Mouse (Mus musculus) left cerebral cortex, adult 11 months (tissue): Measurements from ENCODE around the gene Fars2.

Source experiments
- DNase-seq: peaks from one replicate; pipeline ENCODE4 v3.0.0; 2022; ENCODE audit warnings: low spot score

Fars2 gene

GRCm38 (mm10) chr13:36218347-36218746 lies 101.1 kb downstream of the Fars2 start:
- no peak for DNase-seq

DNA sequence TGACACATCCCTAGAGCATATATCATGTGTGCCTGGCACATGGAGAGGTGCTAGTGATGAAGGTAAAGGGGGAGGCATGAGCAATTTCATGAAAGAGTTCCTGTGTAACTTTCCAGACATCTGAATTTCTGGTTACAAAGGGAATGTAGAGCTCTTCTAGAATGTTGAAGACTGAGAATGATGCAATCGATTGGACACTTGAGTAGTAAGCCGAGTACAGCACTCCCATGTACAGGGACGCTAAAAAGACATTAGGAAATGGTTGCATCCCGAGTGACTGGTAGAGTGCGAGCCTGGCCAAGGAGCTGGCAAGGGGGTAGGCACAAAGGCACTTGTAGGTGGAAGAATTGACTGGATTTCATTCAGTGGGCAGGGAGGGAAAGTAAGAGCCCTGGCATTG lies 102.3 kb downstream of the Fars2 start:
- DNase-seq: no peak

DNA sequence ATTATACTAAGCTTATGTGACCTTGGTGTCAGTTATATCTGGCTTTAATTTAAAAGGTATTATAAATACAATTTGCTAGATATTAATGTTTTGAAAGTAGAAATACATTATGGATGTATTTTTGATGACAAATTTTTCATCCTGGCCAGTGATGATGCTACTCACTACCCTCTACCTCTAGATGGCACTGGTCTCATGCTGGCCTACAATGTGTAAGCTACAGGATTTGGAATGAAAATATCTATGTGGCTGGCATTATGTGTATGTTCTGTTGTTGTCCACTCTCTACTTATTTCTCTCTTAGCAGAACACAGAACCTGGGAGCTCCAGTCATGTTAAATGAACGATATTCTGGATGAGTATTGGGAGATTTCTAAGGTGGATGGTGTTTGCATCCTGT lies 104.7 kb downstream of the Fars2 start:
- DNase-seq: peak; percentile 16

DNA sequence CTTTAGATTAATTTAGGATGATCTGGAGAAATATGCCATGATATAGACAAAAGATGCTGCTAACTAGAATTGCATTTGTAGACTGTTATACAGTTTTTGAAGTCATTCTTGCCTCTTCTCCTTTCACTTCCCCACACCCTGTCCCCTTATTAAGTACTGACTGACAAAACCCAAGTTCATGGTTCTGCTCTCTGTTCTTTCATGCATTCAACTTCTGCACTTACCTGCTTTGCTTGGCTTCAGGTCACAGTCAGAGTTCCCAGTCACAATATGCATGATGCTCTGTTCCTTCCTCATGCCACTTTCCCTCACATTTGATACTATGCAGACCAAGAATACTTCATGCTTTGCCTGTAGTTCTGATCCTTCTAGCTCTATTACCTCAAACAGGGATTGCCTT lies 105.5 kb downstream of the Fars2 start:
- no peak for DNase-seq

DNA sequence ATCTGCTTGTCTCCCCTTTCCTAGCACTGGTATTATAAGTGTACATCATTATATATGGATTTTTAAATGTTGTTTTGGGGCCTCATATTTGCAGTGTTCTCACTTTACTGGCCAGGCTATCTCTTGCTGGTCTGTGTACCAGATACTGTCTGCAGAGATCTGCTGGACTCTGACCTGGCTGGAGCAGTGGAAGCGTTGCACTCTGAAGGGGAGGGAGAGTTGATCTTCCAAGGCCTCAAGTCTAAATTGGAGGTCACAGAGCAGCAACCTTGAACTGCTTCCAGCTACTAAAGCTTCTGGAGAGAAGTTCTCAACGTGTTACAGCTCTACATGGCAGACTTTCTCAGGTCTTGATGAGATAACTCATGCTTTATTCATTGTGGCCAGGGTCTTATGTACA lies 107.2 kb downstream of the Fars2 start:
- no peak for DNase-seq

GRCm38 (mm10) chr13:36242261-36242660 lies 125.0 kb downstream of the Fars2 start:
- DNase-seq: no peak

GRCm38 (mm10) chr13:36253936-36254335 lies 136.7 kb downstream of the Fars2 start:
- DNase-seq: no peak

GRCm38 (mm10) chr13:36257213-36257612 lies 140.0 kb downstream of the Fars2 start:
- no peak for DNase-seq

DNA sequence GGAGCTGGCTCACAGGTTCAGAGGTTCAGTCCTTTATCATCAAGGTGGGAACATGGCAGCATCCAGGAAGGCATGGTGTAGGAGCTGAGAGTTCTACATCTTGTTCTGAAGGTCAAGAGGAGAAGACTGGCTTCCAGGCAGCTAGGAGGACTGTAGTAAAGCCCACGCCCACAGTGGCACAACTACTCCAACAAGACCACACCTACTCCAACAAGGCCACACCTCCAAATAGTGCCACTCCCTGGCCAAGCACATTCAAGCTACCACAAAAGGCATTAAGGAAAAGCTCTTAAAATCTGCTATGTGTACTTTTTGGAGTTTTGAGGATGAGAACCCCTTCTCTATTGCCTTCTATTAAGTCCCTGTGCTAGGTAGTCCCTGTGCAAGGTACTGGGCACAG lies 142.5 kb downstream of the Fars2 start:
- DNase-seq: no peak

DNA sequence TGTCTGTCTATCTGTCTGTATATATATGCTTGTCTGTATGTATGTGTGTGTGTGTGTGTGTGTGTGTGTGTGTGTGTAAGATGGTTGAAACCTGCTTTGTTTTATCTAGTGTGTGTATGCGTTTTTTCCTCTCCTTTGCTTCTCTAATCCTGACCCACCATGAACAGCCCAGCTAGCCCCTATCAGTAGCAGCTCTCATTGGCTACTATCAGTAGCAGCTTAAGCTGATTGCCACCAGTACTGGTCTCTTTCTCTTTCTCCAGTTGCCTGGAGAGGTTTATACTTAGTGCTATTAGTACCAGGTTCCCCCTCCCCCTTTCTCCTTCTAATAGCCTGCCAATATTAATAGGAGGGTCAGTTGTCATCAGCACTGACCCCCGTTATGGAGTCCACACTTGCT lies 144.1 kb downstream of the Fars2 start:
- DNase-seq: no peak

DNA sequence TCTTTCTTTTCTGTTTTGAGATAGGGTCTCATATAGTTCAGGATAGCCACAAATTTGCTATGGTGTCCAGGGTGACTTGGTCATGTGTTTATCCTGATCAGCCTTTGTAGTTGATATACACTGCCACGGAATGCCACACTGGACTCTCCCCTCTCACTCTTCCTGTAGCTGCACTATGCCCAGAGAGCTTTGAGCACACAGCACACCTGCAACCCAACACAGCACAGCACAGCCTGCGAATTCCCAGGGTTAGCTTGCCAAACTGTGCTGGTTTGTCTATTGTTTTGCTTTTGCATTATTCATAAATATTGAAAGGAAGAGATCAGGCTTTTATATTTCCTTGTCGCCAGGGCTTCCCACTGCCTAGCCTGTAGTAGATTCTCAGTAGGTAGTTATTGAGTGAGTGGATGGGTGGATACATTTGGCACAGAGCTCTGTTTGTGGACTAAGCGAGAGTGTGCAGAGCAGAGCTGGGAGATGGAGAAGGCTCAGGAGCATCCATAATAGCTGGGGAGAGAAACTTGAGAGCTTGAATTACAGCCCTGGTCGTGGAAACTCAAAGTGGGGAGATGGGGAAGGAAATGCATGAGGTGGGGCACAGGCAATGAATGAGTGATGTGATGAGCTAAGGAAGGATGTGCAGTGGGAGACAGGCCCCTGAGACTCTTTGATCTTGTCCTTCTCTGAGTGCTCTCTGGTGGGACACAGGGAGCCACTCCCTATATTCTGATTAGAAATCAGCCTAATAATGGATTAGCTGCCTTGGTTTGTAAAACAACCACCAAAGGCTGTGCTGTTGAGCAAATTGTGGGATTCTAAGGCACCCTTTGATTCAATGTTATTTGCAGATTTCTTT lies 146.3 kb downstream of the Fars2 start:
- no peak for DNase-seq

DNA sequence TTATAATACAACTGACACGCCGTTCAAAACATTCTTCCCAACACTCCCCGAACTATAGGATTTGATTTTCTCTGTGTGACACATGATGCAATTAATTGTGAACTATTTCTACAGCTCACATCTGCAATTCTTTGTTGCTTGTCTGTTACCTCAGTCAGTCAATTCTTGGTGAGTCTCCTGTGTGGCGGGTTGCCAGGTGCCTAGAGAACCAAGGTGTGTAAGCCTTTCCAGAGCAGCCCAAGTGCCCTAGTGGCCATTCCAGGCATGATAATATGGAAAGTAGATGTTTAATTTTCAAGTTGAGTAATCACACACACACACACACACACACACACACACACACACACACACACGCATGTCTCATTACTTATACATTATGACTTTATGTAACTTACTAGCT lies 147.2 kb downstream of the Fars2 start:
- no peak for DNase-seq

- DNase-seq: no peak
These were observed 148.1 kb downstream of the Fars2 start for GRCm38 (mm10) chr13:36265342-36265744.

- DNase-seq: no peak
These were observed 150.2 kb downstream of the Fars2 start for GRCm38 (mm10) chr13:36267399-36267798.

- no peak for DNase-seq
These were observed 153.7 kb downstream of the Fars2 start for GRCm38 (mm10) chr13:36270867-36271266.

DNA sequence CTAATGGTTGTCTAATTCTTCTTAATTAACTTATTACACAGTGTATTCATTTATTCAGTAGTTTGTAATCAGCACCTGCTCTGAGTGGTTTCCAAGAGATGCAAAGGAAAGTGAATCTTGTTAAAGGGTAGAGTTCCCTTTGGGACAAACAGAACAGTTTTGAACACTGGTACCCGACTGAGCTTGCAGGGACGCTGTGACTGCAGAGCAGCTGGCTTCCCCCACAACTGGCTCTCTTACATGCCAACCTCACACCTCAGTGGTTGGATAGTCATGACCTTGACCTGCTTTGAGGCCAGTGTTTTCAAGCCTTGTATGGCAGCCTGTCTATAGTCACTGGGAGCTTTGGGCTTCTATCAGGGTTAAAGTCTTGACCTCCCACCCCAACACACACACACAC lies 156.3 kb downstream of the Fars2 start:
- DNase-seq: no peak

DNA sequence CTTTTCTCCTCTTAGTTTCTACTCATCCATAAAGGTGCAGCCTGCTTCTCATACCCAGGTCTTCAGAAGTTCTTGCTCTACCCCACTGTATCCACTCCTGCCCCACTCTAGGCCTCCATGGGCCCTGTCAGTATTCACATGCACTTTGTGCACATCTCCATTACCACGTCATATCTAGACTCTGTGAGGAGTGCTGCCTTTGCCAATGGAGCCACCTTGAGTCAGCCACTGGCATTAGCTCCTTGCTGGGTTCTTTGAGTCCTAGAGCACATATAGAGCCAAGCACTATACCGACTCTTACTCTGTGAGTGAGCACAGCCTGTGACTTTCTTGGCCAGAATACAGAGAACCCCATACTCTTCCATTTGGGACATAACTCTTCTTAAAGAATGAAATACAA lies 159.0 kb downstream of the Fars2 start:
- DNase-seq: no peak

- peak; percentile 64 for DNase-seq
These were observed 164.8 kb downstream of the Fars2 start for GRCm38 (mm10) chr13:36282018-36282417.

GRCm38 (mm10) chr13:36282785-36283544 lies 165.8 kb downstream of the Fars2 start:
- peak; percentile 28 for DNase-seq

DNA sequence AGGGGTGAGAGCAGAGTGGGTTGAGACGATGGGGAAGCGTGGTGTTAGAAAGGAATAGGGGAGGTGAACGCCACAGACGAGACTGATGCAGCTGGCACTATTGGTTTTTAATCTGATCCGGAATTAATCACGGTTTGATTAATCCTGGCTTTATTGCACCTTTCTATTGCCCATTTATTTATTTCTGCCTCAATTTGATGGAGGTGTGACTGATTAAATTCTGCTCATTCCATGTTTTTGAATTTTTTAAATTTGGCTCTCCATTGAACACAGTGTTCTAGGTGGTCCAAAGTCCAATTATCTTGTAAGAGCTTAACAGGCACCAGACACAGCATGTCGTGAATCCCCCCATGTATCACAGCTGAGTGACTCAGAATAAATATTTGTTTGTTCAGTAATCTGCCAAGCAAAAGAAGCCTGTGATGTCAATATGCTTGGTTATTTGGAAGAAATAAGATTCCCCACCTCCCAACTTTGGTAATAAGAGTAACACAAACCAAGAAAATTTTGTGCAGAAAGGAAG lies 166.4 kb downstream of the Fars2 start:
- DNase-seq: no peak

DNA sequence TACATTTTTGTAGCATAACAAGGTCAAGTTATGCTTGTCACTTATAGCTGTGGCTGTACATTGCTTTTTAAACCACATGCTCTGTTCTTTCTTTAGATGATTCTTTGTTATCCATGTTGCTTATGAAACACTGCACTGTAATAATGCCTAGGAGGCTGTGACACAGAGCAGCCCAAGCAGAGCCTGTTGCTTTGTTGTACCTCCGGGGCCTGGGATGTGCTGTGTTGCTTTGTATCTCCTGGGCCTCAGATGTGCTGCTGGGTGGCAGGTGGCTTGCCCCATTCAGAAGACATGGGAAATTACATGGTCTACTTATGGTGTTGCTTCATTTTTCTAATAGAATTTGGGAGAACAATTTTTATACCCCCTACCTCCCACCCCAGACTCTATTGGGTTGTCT lies 166.9 kb downstream of the Fars2 start:
- DNase-seq: no peak

DNA sequence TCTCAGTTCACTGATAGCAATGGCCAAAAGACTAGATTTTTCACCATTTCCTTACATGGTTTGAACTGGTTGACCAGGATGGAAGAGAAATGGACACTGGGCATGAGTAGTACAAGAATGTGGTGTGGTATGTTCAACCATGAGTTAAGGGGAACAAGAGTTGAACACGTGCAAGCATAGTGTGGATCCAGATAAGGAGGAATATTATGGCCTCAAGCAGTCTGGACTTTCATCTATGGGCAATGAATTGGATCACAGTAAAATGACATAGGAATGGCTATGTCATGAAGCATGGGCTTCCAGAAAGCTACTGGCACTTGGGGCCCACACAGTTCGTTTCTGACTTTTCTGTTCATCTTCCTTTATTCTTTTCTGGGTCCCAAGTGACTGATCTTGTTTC lies 168.0 kb downstream of the Fars2 start:
- no peak for DNase-seq

DNA sequence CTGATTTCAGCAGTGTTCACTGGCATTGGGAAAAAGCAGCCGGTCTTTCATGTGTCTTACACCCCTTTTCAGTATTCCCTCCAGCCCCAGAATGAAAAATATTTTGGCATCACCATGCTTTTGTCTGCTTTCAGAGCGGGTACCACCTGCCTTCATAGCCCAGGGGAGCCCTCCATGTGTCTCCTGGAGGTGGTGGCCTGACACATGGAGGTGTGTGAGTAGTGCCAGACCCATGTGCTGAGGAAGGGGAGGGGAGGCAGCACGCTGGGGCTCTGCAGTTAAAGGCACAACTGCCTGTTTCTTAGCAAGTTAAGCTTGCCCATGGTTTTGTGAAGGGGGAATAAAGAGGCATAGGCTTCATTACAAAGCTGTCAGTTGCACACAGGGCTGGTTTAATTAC lies 176.3 kb downstream of the Fars2 start:
- no peak for DNase-seq
